Mouse (Mus musculus) left cerebral cortex, adult 11 months (tissue): ENCODE measurements around the gene Gm28360.
"Not testable (repeated sequence)": the region's sequence is repeated elsewhere in the genome, so short reads cannot be mapped to it uniquely, and the experiment has no call there.

Experiments
- DNase-seq: peaks from one replicate; pipeline ENCODE4 v3.0.0; 2022; ENCODE audit warnings: low spot score

The Gm28360 gene

DNA sequence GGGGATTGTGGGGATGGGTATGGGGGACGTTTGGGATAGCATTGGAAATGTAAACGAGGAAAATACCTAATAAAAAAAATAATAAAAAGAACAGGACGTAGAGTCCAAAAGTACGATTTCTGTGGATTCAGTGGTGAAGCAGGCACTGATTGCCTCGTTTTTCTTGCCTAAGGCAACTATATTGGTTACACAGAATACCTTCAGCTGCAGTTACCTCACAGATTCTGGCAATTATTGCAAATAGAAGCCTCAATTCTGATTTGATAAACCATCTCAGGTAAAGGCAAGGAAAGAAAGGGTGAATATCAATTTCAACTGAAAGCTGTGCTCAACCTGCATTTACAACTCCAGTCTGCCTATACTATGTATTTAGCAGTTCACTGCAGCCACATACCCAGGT is at the start of gene Gm28360:
Gm28360 (plus strand) TSS at position 301 of the 400 bp plus-strand sequence.
- not testable (repeated sequence) for DNase-seq

DNA sequence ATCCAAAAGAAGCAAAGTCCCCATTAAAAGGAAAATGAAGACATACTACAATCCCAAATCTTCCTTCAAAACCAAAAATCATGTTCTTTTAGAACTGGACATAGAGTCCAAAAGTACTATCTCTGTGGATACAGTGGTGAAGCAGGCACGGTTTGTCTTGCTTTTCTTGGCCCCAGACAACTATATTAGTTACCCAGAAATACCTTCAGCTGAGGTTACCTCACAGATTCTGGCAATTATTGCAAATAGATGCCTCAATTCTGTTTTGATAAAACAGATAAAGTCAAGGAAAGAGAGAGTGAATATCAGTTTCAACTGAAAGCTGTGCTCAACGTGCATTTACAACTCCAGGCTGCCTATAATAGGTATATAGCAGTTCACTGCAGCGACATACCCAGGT is 49.0 kb upstream of the Gm28360 start, which contains the start of gene B020011L13Rik:
B020011L13Rik (plus strand) TSS at position 301 of the 400 bp plus-strand sequence.
- not testable (repeated sequence) for DNase-seq

DNA sequence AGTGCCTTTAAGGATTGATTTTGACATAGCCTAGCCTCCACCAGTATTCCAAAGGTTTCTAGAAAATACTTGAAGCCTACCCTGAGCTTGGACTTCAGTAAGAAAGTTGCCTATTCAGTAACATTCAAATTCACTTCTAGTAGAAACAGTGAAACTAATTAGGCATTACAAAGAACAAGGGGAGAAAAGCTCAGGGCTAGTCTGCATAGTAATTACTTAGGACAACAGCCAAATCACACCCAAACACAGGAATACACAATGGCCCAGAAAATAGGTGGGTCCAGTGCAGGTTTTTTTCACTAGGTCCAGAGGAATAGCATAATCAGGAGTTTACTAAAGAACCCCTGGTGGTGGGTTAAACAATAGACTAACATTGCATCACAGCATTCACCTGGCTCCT is 13.6 kb upstream of the Gm28360 start:
- DNase-seq: not testable (repeated sequence)

DNA sequence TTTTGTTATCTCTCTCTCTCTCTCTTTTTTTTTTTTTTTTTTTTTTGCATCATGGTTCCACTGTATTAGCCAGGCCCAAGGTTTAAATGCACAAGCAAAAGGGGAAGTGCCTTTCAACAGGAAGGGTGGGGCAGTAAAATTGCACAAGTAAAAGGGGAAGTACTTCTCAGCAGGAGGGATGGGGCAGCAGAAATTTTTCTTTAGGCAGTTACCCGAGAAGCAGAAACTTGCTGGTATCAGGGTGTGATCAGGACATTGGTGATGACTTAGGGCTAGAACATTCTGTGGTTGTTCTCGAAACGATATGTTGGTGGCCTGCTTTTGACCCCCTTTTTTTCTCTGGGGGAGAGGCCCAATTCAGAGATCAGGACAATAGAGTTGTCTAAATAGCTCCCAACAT is 21.8 kb downstream of the Gm28360 start:
- DNase-seq: not testable (repeated sequence)
